In genomic region chr1:175855515-175855914, GRCm38 (mm10) we compare ENCODE assay signal across 18 mouse cellular contexts. TPM values are rescaled to one million over a fixed set of nuclear protein-coding genes. Genes with fewer than 3 reads are reported as not detected.
"Had no signal": no experiment of that assay in that cellular context is flagged by ENCODE, and none has a peak within 500 bp of the region (broad histone marks: within the 10 kb centered on the region; RNA-seq: fewer than 3 reads in every experiment).

No protein-coding gene starts in this region.

- H3K36me3 ChIP-seq: lung, embryonic 15.5 days had no signal

- H3K9me3 ChIP-seq: lung, embryonic 15.5 days had no signal

- H3K9ac ChIP-seq: liver, embryonic 14.5 days; lung, embryonic 15.5 days had no signal

- H3K4me3 ChIP-seq: lung, embryonic 15.5 days had no signal

- H3K27me3 ChIP-seq: lung, embryonic 15.5 days had no signal

- H3K4me1 ChIP-seq: lung, embryonic 15.5 days had no signal

- H3K27ac ChIP-seq: liver, embryonic 14.5 days; lung, embryonic 15.5 days; stomach, postnatal 0 days had no signal

- ATAC-seq: intestine, postnatal 0 days had no signal

- DNase-seq: kidney, adult 8-10 months; kidney, postnatal 14 days; kidney, postnatal 4 days; left cerebral cortex, postnatal 4 days; lung, adult 18-20 months; lung, postnatal 10 days; lung, postnatal 36 days; right cerebral cortex, adult 18-20 months; right cerebral cortex, postnatal 14 days; right cerebral cortex, postnatal 4 days; thymus, adult 2 months; thymus, postnatal 14 days; thymus, postnatal 4 days had no signal

- H3K4me2 ChIP-seq: lung, embryonic 15.5 days had no signal

RNA-seq across cellular contexts. Expression of gene Exo1, which starts 24.9 kb away (rescaled TPM):
- polyA plus RNA-seq: liver, adult 2 months had no signal
